In genomic region chr7:68320078-68320810, GRCm38 (mm10) we compare ENCODE assay signal across 12 mouse cellular contexts. TPM values are rescaled to one million over a fixed set of nuclear protein-coding genes. Genes with fewer than 3 reads are reported as not detected.
A peak's percentile ranks its signal among the peaks of the same experiment; 100 is the strongest.
DNase-seq lines count a peak whose midpoint lies in the region; ATAC-seq and TF ChIP-seq lines count a peak whose summit lies in the region.
"Had no signal": no experiment of that assay in that cellular context is flagged by ENCODE, and none has a peak within 500 bp of the region (broad histone marks: within the 10 kb centered on the region; RNA-seq: fewer than 3 reads in every experiment).

No protein-coding gene starts in this region.

- no peaks in the 10 kb centered on the region for H3K9me3 ChIP-seq in midbrain, postnatal 0 days (ENCODE audit: low read length)
- H3K9me3 ChIP-seq: forebrain, embryonic 15.5 days had no signal

- WGBS in midbrain, postnatal 0 days: 83% methylated on average over 14 of the region's 14 CpGs

- no peaks in the 10 kb centered on the region for H3K36me3 ChIP-seq in myocyte (ENCODE audit: control insufficient read depth, insufficient read depth)
- H3K36me3 ChIP-seq in midbrain, postnatal 0 days (ENCODE audit: insufficient read depth, low read length): no peaks in the 10 kb centered on the region
- H3K36me3 ChIP-seq: forebrain, embryonic 15.5 days had no signal

- no peaks in the 10 kb centered on the region for H3K79me2 ChIP-seq in myocyte (ENCODE audit: control insufficient read depth, insufficient read depth)

- H3K4me2 ChIP-seq in myocyte (ENCODE audit: low read depth): no peak overlapping the region
- H3K4me2 ChIP-seq in midbrain, postnatal 0 days (ENCODE audit: low read depth, low read length, poor library complexity, severe bottlenecking): no peak overlapping the region
- H3K4me2 ChIP-seq: forebrain, embryonic 15.5 days had no signal

- no peak overlapping the region for H3ac ChIP-seq in myocyte (ENCODE audit: control insufficient read depth, insufficient read length)

- H3K27me3 ChIP-seq in myocyte (ENCODE audit: control insufficient read depth, insufficient read depth, insufficient read length): no peaks in the 10 kb centered on the region
- no peaks in the 10 kb centered on the region; the same call in 1 of the 2 replicates for H3K27me3 ChIP-seq in midbrain, postnatal 0 days (ENCODE audit: insufficient read depth, low read length)
- H3K27me3 ChIP-seq: CH12.LX; forebrain, embryonic 15.5 days had no signal

- peak; percentile 43 for DNase-seq in gastrocnemius, postnatal 25 days
- DNase-seq in gastrocnemius, postnatal 4 days (ENCODE audit: low spot score in 2 of 2): no peak
- peak; percentile 65 to 69 for DNase-seq in heart, adult 18-20 months
- peak; percentile 48 for DNase-seq in kidney, adult 9 months
- no peak for DNase-seq in layer of hippocampus, postnatal 36 days
- DNase-seq in midbrain, postnatal 0 days (ENCODE audit: low spot score): no peak
- DNase-seq in neural tube, embryonic 10.5 days (ENCODE audit: extremely low spot score, low spot score): no peak
- DNase-seq: midbrain, embryonic 14.5 days had no signal

- H3K9ac ChIP-seq in midbrain, postnatal 0 days (replicated peaks; ENCODE audit: low read length, poor library complexity, severe bottlenecking): no peak overlapping the region
- H3K9ac ChIP-seq: forebrain, embryonic 15.5 days had no signal

- TF ChIP-seq POLR2A in myocyte (IDR thresholded peaks at IDR 0.05; ENCODE audit: insufficient read length, low read depth): no peak

- H3K27ac ChIP-seq in midbrain, postnatal 0 days (ENCODE audit: low read depth, low read length): no peak overlapping the region
- H3K27ac ChIP-seq: forebrain, embryonic 15.5 days; left cerebral cortex, adult 2 months had no signal

- no peak for ATAC-seq in midbrain, postnatal 0 days (ENCODE audit: low FRiP score)
- ATAC-seq: forebrain, embryonic 15.5 days had no signal

- no peaks in the 10 kb centered on the region for H3K4me1 ChIP-seq in midbrain, postnatal 0 days (ENCODE audit: insufficient read depth, low read length)

- no peak for TF ChIP-seq CTCF in midbrain, postnatal 0 days (IDR thresholded peaks at IDR 0.05)

- H3K4me3 ChIP-seq in myocyte: no peak overlapping the region
- H3K4me3 ChIP-seq in midbrain, postnatal 0 days (ENCODE audit: low read depth, low read length): no peak overlapping the region
- H3K4me3 ChIP-seq: forebrain, embryonic 15.5 days; left cerebral cortex, adult 2 months had no signal

TF ChIP-seq in myocyte, 11 proteins besides CTCF, POLR2A, EP300 and RAD21:
- 0 out of 2 replicates have a peak, but pooled peaks have one; percentile 49 for TF ChIP-seq CEBPB (IDR thresholded peaks at IDR 0.05; ENCODE audit: insufficient read depth, poor library complexity, severe bottlenecking)
- TF ChIP-seq POLR2AphosphoS2 (IDR thresholded peaks at IDR 0.05; ENCODE audit: insufficient read length, low read depth): no peak
TF ChIP-seq in myocyte: peak in this region for 1.

RNA-seq across cellular contexts. Expression of gene Fam169b, which starts 46.6 kb away (rescaled TPM):
- total RNA-seq in gastrocnemius, postnatal 25 days (2021): under 1 TPM in 1 of 2 experiments, not detected in 1; 0.18 TPM
- 1 to 10 TPM; 1.0 to 1.3 TPM for total RNA-seq in gastrocnemius, postnatal 4 days (2021)
- total RNA-seq in heart, adult 18-20 months (2021): 1 to 10 TPM in 1 of 2 experiments, under 1 TPM in 1; 0.10 to 1.1 TPM
- polyA plus RNA-seq in myocyte (2012; fragmentation: generic; extraction: Trizol): 0.79 TPM
- total RNA-seq in layer of hippocampus, postnatal 36 days (2021): under 1 TPM; 0.51 to 0.92 TPM
- total RNA-seq in midbrain, postnatal 0 days (2014; rRNA removed): not detected in 2 replicates
- polyA plus RNA-seq in midbrain, postnatal 0 days (2015; fragmentation: Nextera tagmentation; extraction: Ambion mirVana): 0.26 TPM in 1 of 2 replicates, not detected in the other
- polyA plus RNA-seq: forebrain, embryonic 15.5 days had no signal

RNA-seq across cellular contexts. Expression of gene Pgpep1l, which starts 56.2 kb away (rescaled TPM):
- total RNA-seq in gastrocnemius, postnatal 25 days (2021): 1 to 10 TPM; 4.4 to 5.0 TPM
- 1 to 10 TPM; 5.6 to 6.5 TPM for total RNA-seq in gastrocnemius, postnatal 4 days (2021)
- total RNA-seq in heart, adult 18-20 months (2021): not detected
- polyA plus RNA-seq in myocyte (2012; fragmentation: generic; extraction: Trizol): 0.22 TPM
- 1 to 10 TPM; 2.3 to 2.9 TPM for total RNA-seq in layer of hippocampus, postnatal 36 days (2021)
- 1.2 TPM in 1 of 2 replicates, not detected in the other for total RNA-seq in midbrain, postnatal 0 days (2014; rRNA removed)
- polyA plus RNA-seq in midbrain, postnatal 0 days (2015; fragmentation: Nextera tagmentation; extraction: Ambion mirVana): not detected in 2 replicates
- total RNA-seq: CH12.LX had no signal
- polyA plus RNA-seq: forebrain, embryonic 15.5 days; midbrain, embryonic 14.5 days had no signal

Comparison
In these comparisons a context has a peak if more than half of its experiments do, and no peak if none do; other contexts are left out.
1. DNase-seq: peak in gastrocnemius, postnatal 25 days (single experiment), heart, adult 18-20 months (2 of 2) and kidney, adult 9 months (single experiment); none in gastrocnemius, postnatal 4 days (0 of 2), layer of hippocampus, postnatal 36 days (0 of 2), midbrain, postnatal 0 days (single experiment) and neural tube, embryonic 10.5 days (single experiment).